Mouse (Mus musculus): ENCODE results near the gene Ranbp3l.

DNA sequence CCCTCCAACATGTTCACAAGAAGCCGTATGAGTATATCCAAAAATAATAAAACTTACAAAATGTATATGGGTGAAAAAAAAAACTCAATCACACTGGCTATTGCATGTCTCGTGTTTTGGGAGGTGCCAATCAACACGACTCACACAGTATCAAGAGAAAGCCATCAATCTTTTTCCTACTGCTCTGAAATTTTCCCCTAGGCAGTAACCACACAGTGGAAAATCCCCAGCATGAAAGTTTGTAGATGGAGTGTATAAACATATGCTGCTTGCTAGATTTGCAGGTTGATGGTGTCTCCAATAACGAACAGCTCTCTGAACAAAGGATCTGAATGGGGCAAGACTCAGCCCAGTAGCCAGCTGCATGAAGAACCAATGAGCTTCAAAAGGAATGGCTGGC is 16.9 kb upstream of the Ranbp3l start:
- TF ChIP-seq CTCF (IDR thresholded peaks at IDR 0.05; ENCODE audit: control insufficient read depth, insufficient read depth, insufficient replicate concordance, low read depth, low read length) (no peak), POLR2A (IDR thresholded peaks at IDR 0.05; ENCODE audit: control insufficient read depth, low read depth, low read length) (no peak)
